ENCODE assay signal across 8 mouse cellular contexts in the genomic region with DNA sequence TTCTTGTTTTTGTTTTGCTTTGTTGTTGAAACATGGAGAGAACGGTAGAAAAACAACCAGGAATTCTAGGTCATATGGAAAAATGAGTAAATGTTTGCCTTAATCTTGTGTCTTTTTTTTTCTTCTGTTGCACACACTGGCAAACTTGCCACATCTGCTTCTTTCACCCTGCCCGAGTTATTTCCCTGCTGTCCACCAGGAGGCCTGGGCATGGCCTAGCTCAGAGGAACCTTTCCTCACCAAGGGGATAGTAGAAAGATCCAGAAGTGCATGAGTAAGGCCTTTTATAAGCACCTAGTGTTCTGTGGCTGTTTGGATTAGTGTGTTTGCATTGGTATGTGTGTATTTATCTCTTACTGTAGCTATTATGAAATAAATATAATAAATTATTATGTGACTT. TPM values are rescaled to one million over a fixed set of nuclear protein-coding genes. Genes with fewer than 3 reads are reported as not detected.
DNase-seq lines count a peak whose midpoint lies in the region; TF ChIP-seq lines count a peak whose summit lies in the region.

No protein-coding gene starts in this region.

- TF ChIP-seq CTCF in layer of hippocampus, adult 2 months (conservative IDR thresholded peaks at IDR 0.05): peak; percentile 65

- H3K27ac ChIP-seq in layer of hippocampus, adult 2 months: no peak overlapping the region

- no peak overlapping the region for H3K4me3 ChIP-seq in layer of hippocampus, adult 2 months

- DNase-seq in layer of hippocampus, adult 2 months (ENCODE audit: low spot score in 2 of 2): no peak
- DNase-seq in layer of hippocampus, postnatal 25 days (ENCODE audit: extremely low spot score in 1 of 2, low spot score in 1 of 2): no peak
- DNase-seq in ES-CJ7 (ENCODE audit: low read depth, low spot score): peak; percentile 18
- DNase-seq in adrenal gland, postnatal 36 days: peak; percentile 31 to 48
- DNase-seq in lung, postnatal 10 days: peak; percentile 48
- DNase-seq in yolk sac, embryonic 10.5 days (ENCODE audit: low spot score): no peak
- DNase-seq in cerebellum, postnatal 25 days: no peak
- no peak for DNase-seq in right cerebral cortex, postnatal 14 days

RNA-seq across cellular contexts. Expression of a gene that starts 34.2 kb away (rescaled TPM):
- total RNA-seq in layer of hippocampus, adult 2 months (2021): not detected
- under 1 TPM in 1 of 2 experiments, not detected in 1; 0.20 TPM for total RNA-seq in layer of hippocampus, postnatal 25 days (2021)
- 10 to 100 TPM; 28.6 to 56.9 TPM for total RNA-seq in adrenal gland, postnatal 36 days (2021)

Comparison
In these comparisons a context has a peak if more than half of its experiments do, and no peak if none do; other contexts are left out.
1. DNase-seq: peak in ES-CJ7 (single experiment), adrenal gland, postnatal 36 days (2 of 2) and lung, postnatal 10 days (single experiment); none in layer of hippocampus, adult 2 months (0 of 2), layer of hippocampus, postnatal 25 days (0 of 2), yolk sac, embryonic 10.5 days (single experiment), cerebellum, postnatal 25 days (0 of 2) and right cerebral cortex, postnatal 14 days (single experiment).
2. RNA of a gene that starts 34.2 kb away (total RNA-seq): 28.6 to 56.9 TPM in adrenal gland, postnatal 36 days; 0.20 TPM in layer of hippocampus, postnatal 25 days and not detected in layer of hippocampus, adult 2 months; every median in the first group is over 10 times any median in the second.